Mouse (Mus musculus) monocyte, adult 5-6 weeks (primary cell): Measurements from ENCODE around the gene Zfp646. TPM values are rescaled to one million over a fixed set of nuclear protein-coding genes. Genes with fewer than 3 reads are reported as not detected.
"Not testable (repeated sequence)": the region's sequence is repeated elsewhere in the genome, so short reads cannot be mapped to it uniquely, and the experiment has no call there.

Experiments used
- ATAC-seq: fragments of 153-309, 156-312 bp; replicated peaks from 2 replicates; pipeline ENCODE4 v1.8.0; 2017; ENCODE audit warnings: mild to moderate bottlenecking; ENCODE audit not compliant: low TSS enrichment, insufficient number of reproducible peaks, severe bottlenecking, poor library complexity, low FRiP score
- total RNA-seq: library from RNA; stranded (forward); fragments of 200-1000, 200-491, 200-594 nt; gene quantifications from 3 replicates; pipeline ENCODE4 v1.2.3, GENCODE M21; 2017

Gene Zfp646
- 49.9 to 74.6 TPM (median 50.8 TPM) in 3 replicates for total RNA-seq

DNA sequence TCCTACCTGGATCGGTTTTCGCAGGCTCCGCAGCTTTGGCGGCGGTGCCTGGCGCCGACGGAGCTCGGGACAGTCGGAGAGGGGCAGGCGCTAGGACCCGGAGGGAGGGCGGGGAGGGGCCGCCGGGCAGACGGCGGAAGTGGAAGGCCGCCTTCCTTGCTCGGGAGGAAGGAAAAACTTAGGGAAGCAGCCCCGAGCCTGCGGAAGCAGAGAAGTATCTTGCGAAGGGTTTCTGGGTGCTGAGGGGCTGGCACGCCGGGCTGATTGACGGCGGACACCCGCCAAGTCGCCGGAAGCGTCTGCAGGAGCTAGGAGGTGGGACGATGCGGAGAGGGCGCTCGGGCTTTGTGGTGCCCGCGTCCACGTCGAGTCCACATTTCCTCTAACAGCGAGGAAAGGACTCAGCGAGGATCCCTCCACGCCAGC is at the start of gene Zfp646:
TSS of gene Zfp646 (plus strand) at position 181 of the 426 bp plus-strand sequence.
- peak; percentile 48 for ATAC-seq

DNA sequence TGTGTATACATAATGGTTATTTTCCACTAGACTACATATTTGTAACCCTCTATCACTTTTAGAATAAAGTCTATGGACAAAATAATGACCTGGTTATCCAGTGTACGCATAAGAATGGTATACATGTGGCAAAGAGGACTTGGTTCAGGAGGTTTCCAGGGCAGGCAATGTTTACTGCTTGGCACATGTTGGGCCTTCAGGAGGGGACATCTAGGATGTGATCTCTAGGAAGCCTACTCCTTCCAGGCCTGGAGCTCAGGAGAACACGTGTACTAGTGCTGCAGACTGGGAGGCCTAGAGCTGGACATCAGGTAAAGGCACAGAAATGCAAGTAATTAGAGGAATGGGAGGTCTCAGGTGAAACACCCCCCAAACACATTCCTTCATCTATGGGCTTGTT is 40.5 kb upstream of the Zfp646 start:
- no peak for ATAC-seq

DNA sequence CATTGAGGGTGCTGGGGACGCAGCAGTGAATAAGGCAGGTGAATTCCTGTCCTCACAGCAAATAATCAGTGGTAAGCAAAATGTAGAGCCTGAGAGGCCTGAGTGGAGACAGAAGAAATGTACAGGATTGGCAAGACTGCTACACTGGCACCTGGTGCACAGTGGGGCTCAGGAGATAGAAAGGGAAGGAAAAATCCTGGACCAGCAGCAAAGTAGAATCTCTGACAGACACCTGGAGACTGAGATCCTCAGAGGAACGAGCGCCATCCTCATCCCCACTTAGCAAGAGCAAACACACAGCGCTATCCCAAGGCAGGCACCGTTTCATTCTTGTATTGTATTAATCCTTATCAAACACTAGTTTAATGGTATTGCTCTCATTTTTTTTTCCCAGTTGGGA is 38.5 kb upstream of the Zfp646 start:
- no peak for ATAC-seq

DNA sequence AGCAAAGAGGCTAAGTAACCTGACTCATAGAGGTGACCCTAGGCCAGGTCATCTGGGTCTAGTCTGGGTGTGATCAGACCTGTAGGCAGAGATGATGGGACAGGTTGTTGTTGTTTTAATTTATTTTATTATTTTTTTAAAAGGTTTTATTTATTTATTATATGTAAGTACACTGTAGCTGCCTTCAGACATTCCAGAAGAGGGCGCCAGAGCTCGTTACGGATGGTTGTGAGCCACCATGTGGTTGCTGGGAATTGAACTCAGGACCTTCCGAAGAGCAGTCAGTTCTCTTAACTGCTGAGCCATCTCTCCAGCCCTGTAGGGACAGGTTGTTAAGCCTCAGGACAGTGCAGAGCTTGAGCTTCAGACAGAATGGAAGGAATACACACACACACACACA is 38.1 kb upstream of the Zfp646 start:
- not testable (repeated sequence) for ATAC-seq

DNA sequence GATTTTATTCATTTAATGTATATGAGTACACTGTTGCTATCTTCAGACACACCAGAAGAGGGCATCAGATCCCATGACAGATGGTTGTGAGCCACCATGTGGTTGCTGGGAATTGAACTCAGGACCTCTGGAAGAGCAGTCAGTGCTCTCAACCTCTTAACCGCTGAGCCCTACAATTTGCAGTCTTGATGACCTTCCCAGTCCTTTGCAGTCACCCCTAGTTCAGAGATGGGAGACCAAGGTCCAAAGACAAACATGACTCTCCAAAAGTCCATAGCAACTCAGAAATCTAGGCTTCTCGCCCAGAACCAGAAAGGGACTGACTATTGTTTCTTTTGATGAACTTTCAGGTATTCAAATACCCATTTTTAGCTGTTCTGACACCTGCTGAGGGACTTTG is 36.0 kb upstream of the Zfp646 start:
- not testable (repeated sequence) for ATAC-seq

DNA sequence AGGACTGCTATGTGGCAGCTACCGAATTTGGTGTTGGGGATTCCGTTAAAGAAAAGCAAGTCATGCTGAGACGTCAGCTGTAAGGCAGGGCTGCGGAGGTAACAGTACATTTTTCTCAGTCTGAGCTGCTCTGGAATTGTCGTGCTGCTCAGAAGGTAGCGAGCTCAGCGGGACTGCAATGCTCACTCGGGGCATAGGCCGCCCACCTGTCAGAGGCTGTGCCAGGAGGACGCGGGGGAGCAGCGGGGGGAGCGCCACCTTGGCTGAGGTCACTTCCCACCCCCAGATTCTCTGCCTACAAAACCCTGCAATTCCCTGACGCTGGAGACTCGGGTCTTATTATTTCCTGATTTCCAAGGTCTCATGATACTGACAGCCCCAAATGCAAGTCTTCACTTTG is 35.1 kb upstream of the Zfp646 start:
- peak; percentile 14; the same call in 1 of the 2 replicates for ATAC-seq

DNA sequence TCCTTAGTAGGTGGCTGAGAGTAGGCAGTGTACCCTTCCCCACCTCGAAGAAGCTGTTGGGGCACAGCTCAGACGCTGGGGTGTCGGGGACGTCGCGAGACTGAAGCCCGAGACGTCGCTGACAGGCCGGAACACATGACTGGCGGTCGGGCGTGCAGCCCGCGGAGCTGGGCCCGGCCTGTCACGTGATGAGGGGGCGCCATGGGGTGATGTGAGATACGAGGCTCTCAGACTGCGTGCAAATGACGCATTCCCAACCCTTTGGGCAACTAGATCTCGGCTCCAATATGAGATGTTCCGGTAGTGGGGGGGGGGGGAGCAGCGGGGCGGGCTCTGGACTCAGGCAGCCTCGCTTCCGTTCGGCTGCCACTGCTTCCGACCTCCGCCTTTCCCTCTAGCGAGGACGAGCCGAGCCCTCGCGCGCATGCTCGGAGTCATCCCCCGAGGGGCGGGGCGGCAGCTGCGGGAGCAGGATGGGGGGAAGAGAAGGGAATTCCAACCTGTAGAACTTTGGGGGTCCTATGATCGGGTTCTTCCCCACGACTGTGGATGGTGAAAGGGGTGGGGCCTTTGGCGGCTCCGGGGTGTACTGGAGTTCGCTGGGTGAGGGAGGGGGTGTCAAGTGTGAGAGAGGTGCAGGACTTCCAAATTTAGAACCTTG is 34.6 kb upstream of the Zfp646 start:
- ATAC-seq, result peak; percentile 80

DNA sequence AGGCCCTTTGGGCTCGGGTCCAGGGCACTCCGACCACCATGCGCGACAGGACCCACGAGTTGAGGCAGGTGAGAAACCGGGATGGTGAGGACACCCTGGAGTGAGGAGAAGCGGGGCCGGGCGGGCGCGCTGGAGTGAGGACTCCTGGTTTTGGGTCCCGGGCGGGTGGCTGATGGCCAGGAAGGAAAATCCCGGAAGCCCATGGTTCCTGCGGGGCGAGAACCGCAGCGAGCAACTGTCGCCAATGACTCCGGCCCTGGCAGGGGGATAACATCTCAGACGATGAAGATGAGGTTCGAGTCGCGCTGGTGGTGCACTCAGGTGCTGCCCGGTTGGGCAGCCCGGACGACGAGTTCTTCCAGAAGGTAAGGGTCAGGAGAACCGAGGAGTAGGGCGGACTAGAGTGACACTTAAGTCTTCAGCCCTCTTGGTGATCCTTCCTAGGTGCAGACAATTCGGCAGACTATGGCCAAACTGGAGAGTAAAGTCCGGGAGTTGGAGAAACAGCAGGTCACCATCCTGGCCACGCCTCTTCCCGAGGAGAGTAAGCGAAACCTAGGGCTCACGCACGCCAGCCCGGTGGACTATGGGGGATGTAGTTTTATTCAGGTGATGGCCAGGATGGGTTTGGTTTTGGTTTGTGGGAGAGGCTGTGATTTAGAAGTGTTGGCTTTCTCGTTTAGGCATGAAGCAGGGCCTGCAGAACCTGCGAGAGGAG is 33.9 kb upstream of the Zfp646 start:
- peak; percentile 83 for ATAC-seq

DNA sequence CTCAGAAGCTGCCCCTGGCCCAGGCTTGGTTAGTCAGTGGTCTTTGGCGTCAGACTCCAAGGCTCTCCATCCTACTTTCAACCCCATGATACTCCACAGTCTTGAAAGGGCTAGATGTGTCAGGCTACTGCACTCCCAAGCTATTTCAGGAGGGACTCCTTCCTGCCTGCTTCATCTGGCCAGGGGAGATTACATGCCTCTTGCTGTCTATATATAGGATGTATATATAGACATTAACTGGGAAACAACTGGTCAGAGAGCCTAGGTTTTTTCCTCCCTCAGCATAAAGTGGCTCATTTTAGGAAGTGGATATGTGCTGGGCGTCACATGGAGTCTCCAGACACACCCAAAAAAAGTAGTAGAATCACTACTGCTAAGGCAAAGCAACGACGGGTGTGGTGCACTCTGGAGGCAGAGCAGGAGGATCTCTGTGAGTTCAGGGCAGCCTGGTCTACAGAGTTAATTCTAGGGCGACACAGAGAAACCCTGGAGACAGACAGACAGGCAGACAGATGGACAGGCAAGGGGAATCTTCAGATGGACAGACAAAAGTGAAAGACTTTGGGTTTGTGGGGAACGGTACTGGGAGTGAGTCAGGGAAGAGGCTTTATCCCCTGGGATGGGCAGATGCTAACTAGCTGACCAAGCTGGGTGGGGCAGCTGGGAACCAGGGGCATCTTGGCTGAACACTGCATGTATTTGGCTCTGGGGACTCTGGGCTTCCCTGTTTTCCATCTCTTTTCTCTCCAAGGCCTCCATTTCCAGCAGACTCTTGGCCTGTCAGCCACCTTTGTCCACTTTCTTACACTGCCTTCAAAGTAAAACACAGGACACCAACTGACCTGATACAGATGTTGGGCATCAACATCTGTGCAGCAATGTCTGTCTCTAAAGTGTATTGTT is 25.8 kb upstream of the Zfp646 start:
- peak; percentile 78 for ATAC-seq

DNA sequence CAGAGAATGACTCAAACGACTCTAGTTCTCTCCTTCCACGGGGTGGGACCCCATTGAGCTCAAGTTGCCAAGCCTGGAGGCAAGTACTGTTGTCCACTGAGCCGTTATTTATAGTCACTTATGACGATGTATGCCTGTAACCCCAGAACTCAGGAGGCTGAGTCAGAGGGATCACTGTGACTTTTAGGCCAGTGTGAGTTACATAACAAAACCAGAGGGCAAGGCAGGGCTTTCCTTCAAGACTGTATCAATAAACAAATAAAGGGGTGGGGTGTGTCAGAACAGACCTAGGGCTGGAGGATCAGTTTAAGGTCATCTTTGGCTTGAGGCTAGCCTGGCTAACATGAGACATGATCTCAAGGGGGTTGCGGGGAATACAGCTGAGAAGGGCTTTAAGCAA is 25.1 kb upstream of the Zfp646 start:
- ATAC-seq, result peak; percentile 32; the same call in 1 of the 2 replicates

DNA sequence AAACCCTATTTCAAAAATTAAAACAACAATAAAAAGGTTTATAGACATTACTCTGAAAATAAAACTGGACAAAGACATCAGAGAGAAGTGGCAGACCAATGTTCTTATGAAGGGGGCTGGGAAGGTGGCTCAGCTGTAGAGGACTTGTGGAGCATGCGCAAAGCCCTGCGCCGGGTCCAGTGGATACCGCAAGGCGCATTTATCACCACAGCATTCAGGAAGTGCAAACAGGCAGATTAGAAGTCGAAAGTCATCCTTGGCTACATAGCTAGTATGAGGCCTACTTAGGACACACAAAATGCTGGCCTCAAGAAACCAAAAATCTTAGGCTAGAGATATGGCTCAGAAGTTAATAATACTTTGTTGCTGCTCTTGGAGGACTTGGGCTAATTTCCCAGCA is 17.8 kb upstream of the Zfp646 start:
- ATAC-seq, result no peak

DNA sequence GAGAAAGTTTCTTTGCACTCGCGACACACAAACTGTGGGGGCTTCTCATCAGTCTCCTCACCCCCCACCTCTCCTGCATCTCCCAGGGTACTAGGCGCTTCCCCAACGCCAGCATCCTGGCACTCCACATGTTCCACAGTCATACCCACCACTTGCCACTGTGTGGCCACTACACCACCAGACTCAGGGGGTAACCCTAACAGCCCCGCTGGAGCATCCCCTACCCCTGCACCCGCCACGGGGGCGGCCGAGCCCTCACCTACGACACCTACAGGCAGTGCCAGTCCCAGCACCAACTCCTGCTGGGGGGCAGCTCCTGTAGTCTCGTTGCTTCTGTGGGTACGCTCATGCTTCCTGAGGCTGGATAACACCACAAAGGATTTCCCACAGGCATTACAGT is 9.6 kb upstream of the Zfp646 start:
- no peak for ATAC-seq

DNA sequence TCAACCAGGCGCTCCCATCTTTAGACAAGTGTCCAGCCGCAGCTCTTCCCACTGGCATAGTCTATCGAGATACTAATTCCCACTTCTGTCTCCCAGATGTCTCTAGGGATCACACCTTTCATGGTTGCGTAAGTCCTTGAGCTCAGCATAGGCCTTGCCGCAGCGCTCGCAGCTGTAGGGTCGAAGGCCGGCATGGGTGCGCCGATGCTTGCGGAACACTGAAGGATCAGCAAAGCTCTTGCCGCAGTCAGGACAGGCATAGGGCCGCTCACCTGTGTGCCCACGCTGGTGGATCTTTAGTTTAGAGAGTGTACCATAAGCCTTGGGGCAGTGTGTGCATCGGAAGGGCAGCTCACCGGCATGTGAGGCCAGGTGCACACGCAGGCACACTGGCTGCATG is 8.4 kb upstream of the Zfp646 start:
- ATAC-seq, result no peak

DNA sequence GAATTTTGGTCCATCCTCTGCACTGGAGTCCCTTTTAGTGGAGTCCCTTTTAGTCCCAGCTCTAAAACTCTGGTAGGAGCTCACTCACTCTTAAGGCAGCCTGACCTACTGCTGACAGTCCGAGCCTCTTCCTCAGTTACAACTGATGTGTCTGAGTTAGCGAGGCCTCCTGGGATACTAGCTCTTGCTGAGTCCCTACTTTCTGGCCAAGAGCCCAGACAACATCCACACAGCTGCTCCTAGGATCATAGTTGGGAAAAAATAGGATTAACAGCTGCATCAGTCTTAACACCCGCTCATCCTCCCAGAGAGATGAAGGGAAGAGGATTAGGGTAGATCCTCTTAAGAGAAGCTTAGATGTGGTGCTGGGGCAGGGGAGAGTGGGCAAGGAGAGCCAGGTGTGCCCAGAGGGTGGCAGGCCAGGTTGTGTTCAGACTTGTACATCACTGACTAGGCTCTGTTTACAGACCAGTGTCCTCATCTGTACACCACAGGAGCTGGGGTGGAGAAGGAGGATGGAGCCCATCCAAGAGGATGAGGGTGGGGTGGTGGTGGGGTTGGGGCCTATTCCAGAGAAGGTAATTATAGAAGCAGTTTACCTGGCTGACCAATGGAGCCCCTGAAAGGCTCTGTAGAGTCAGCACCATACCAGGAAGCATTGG is 6.7 kb upstream of the Zfp646 start:
- no peak for ATAC-seq

DNA sequence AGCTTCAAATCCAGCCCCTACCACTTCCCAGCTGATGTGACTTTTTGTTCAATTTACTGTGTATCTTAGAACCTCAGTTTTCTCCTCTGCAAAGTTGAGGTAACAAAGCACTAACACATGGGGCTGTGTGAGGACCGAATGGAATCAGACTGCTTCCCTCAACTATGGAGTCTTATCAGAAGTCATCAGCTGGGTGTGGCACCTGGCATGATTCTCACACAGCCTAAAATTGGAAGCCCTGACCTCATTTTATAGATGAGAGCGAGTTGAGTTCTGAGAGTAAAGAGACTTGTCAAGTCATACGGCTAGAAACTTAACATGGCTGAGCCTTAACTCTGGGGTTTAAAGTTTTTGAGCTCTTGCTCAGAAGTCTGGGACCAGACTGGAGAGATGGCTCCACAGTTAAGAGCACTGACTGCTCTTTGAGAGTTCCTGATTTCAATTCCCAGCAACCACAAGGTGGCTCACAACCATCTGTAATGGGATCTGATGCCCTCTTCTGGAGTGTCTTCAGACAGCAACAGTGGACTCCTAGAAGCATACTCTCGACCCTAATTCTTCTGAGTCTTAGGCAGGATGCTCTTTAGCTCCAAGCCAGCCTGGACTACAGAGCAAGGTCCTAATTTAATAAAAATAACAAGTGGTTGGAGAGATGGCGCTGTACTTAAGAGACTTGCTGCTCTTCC is 5.7 kb upstream of the Zfp646 start:
- no peak for ATAC-seq

DNA sequence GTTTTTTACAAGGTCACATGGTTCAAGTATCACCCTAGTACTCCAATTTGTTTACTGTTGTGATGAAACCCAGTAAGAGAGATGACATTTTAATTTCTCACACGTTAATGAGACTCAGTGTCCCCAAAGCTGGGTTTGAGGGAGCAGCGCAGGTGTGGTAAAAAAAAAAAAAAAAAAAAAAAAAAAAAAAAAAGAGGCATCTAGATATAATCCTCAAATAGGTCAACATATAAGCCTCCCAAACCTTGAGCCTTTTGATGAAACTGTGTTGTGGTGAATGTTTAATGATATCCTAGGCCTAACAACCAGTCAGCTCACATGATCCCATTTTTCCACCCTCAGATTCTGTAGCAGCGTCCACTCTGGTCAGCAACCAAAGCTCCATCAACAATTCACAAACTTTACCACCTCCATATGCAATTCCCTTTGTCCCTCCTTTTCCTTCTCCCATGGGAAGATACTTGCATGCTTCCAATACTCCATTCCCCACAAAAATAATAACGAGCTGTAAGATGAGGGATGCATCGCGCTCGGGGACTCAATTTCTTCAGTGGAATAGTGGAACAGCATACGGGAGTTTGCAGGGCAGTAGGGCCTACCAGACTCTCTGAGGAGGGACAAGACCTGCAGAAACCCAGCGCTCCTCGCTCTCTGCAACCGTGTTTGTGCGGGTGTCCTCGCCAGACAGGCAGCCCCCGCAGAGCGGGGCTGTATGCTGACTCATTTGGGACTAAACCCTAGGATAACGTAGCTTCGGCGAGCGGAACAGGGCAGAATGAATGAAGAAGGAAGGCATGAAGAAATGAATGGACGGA is 1.0 kb upstream of the Zfp646 start:
- ATAC-seq, result 0 out of 2 replicates have a peak, but pooled peaks have one; percentile 2

DNA sequence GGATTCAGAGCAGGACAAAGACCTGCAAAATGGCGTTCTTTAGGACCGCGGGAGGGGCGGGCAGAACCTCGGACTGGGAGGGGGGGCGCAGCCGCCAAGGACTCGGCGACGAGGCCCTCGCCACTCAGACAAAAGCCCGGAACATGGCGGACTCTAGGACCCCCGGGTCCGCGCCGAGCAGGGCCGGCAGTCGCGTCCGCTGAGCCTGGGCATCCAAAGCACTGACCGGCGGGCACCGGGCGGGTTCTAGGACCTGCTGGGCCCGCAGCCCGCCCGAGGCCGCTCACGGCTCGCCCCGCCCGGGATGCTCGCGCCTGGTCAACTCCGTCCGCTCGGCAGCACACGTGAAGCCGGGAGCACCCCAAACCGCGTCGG is 407 bp upstream of the Zfp646 start:
- peak; percentile 51 for ATAC-seq
